Mouse (Mus musculus) G1E (cell line): ENCODE results near the gene Adamts12. TPM values are rescaled to one million over a fixed set of nuclear protein-coding genes. Genes with fewer than 3 reads are reported as not detected.

Source experiments
- ATAC-seq: 2 replicates; pipeline ENCODE4 v1.8.0; 2016; ENCODE audit warnings: mild to moderate bottlenecking; ENCODE audit not compliant: insufficient number of reproducible peaks, poor library complexity, low FRiP score, severe bottlenecking; ENCODE audit errors: extremely low read depth
- DNase-seq: peaks from one replicate; pipeline ENCODE4 v3.0.0; 2012; ENCODE audit warnings: low spot score
- H3K27me3 ChIP-seq: 2 replicates; pipeline ENCODE4 v1.6.1; 2012; ENCODE audit warnings: mild to moderate bottlenecking, low read length, inconsistent platforms; ENCODE audit not compliant: insufficient read depth
- H3K36me3 ChIP-seq: replicated peaks from 2 replicates; pipeline ENCODE3; 2012; ENCODE audit warnings: mild to moderate bottlenecking, inconsistent platforms
- H3K4me1 ChIP-seq: 2 replicates; pipeline ENCODE4 v1.6.1; 2012; ENCODE audit warnings: low read depth, low read length, inconsistent platforms, mixed read lengths; ENCODE audit not compliant: insufficient read depth
- H3K4me3 ChIP-seq: 2 replicates; pipeline ENCODE4 v1.5.1; 2012; ENCODE audit warnings: low read depth, mild to moderate bottlenecking, inconsistent platforms, low read length, moderate library complexity, mixed read lengths
- H3K9me3 ChIP-seq: replicated peaks from 2 replicates; pipeline ENCODE4 v1.6.1; 2012; ENCODE audit warnings: inconsistent platforms
- CTCF ChIP-seq: IDR thresholded peaks from 2 replicates; pipeline ENCODE4 v1.5.1; 2012; ENCODE audit warnings: low read depth, low read length, inconsistent platforms, mixed read lengths
- GATA1 ChIP-seq: IDR thresholded peaks from 2 replicates; pipeline ENCODE4 v1.6.1; 2012; ENCODE audit warnings: borderline replicate concordance, low read length, inconsistent platforms, mixed read lengths
- GATA2 ChIP-seq: IDR thresholded peaks from 2 replicates; pipeline ENCODE4 v1.6.1; 2012; ENCODE audit warnings: low read depth, low read length, inconsistent platforms, borderline replicate concordance
- POLR2AphosphoS5 ChIP-seq: IDR thresholded peaks from 2 replicates; pipeline ENCODE4 v1.6.1; 2012; ENCODE audit warnings: low read depth, low read length, inconsistent platforms; ENCODE audit not compliant: insufficient replicate concordance
- TAL1 ChIP-seq: conservative IDR thresholded peaks from 2 replicates; pipeline ENCODE4 v1.6.1; 2012; ENCODE audit warnings: low read depth, low read length, inconsistent platforms, mixed read lengths
- polyA plus RNA-seq: library from polyadenylated mRNA; stranded (reverse); fragments of >175 nt; gene quantifications from 2 replicates; pipeline ENCODE4 v1.2.3, GENCODE M21; 2012
- total RNA-seq, 2 experiments: library from RNA; stranded (forward) in 1 of 2; stranded (reverse) in 1 of 2; fragments of 200-1000 nt in 1 of 2; fragments of >200 nt in 1 of 2; fragmentation: Nextera tagmentation in 1 of 2; gene quantifications; 2 replicates each; pipeline ENCODE4 v1.2.3; 2014 to 2017

The Adamts12 gene
- total and polyA plus RNA-seq, 3 experiments = 0.16 TPM; not detected in 2

DNA sequence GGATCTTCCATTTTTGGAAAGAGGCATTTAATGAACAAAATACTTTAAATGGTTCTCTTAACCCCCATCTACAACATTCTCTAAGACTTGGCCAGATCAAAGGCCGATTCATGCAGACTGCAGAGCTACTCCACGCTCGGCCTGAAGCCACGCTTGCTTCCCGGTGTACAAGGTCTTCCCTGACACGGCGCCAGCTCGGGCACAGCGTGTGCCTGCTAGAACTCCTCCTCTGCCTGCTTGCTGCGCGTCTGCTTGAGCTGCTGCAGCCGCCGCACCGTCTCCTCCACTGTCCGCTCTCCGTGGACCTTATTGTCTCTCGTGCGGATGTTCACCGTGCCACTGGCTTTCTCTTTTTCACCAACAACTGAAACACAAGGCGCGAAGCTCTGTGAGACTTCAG, 319.2 kb downstream of the Adamts12 start:
- no peaks in the 10 kb centered on the region for H3K27me3 ChIP-seq
- no peak for ATAC-seq
- DNase-seq = no peak
- peaks cover 6% of the 10 kb centered on the region for H3K9me3 ChIP-seq
- H3K36me3 ChIP-seq = peaks cover 72% of the 10 kb centered on the region
- TF ChIP-seq GATA1 = no peak
- TF ChIP-seq POLR2AphosphoS5 = no peak
- TF ChIP-seq TAL1 = no peak
- TF ChIP-seq CTCF = no peak
- TF ChIP-seq GATA2 = no peak
- no peaks in the 10 kb centered on the region for H3K4me1 ChIP-seq
- H3K4me3 ChIP-seq = no peak overlapping the region

DNA sequence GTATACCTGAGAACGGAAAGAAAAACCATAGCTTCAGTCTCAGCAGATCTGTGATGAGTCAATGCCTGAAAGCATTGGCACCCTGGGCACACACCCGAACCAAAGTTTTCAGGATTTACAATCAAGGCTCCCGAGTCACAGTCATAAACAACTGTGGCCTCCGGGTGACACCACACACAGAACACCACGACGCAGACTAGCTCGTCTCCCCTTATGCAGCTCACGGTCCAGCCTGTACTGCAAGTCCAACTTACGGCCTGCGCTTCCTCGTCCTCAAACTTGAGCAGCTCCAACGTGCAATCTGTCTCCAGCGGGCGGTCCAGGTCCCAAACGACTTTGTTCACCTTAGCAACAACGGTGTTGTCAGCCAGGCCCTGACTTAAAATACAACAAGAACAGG, 328.3 kb downstream of the Adamts12 start:
- Histone ChIP-seq H3K27me3 (no peaks in the 10 kb centered on the region), H3K4me3 (no peak overlapping the region), H3K36me3 (peaks cover 97% of the 10 kb centered on the region), H3K4me1 (peaks cover 17% of the 10 kb centered on the region), H3K9me3 (no peaks in the 10 kb centered on the region)
- no peak for DNase-seq
- no peak for TF ChIP-seq GATA1
- no peak for TF ChIP-seq TAL1
- no peak for TF ChIP-seq CTCF
- no peak for TF ChIP-seq POLR2AphosphoS5
- TF ChIP-seq GATA2 = no peak
- ATAC-seq = no peak

DNA sequence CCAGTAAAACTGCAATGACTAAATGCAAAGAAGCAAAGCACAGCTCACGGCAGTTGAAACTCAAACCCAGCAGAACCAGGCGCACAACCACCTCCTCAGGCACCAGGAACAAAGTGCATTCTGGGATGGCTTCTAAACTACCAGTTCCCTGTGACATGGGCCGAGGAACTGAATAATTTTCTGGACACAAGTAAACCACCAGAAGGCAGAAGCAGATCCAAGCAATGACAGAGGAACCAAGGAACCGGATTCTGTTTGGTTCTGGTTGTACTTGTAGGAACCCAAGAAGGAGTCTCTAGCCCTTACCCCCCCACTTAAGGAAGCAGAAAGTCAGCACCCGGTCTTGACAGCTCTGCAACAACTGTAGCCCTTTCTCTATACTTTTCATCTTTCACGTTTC, 331.8 kb downstream of the Adamts12 start:
- Histone ChIP-seq H3K4me1 (peaks cover 33% of the 10 kb centered on the region), H3K4me3 (no peak overlapping the region), H3K36me3 (peaks cover 62% of the 10 kb centered on the region), H3K9me3 (no peaks in the 10 kb centered on the region), H3K27me3 (no peaks in the 10 kb centered on the region)
- no peak for ATAC-seq
- DNase-seq = no peak
- TF ChIP-seq POLR2AphosphoS5 (no peak), TAL1 (no peak), GATA1 (no peak), GATA2 (no peak), CTCF (no peak)

Other genes starting within 250 kb of the Adamts12 start
- not detected in 2 replicates for gene C1qtnf3, start 112.5 kb upstream of the Adamts12 start, total RNA-seq (2014; fragmentation: Nextera tagmentation)
- not detected in 2 replicates for gene C1qtnf3, start 112.5 kb upstream of the Adamts12 start, total RNA-seq (2017)
- gene C1qtnf3, start 112.5 kb upstream of the Adamts12 start, polyA plus RNA-seq = not detected in 2 replicates
- gene Amacr, start 83.0 kb upstream of the Adamts12 start, total RNA-seq (2014; fragmentation: Nextera tagmentation) = 1.2 and 4.7 TPM in 2 replicates
- gene Amacr, start 83.0 kb upstream of the Adamts12 start, total RNA-seq (2017) = 7.5 and 11.2 TPM in 2 replicates
- gene Amacr, start 83.0 kb upstream of the Adamts12 start, polyA plus RNA-seq = 2.3 and 2.7 TPM in 2 replicates
- not detected in 2 replicates for gene Slc45a2, start 64.1 kb upstream of the Adamts12 start, total RNA-seq (2014; fragmentation: Nextera tagmentation)
- 0.05 TPM in 1 of 2 replicates, not detected in the other for gene Slc45a2, start 64.1 kb upstream of the Adamts12 start, total RNA-seq (2017)
- gene Slc45a2, start 64.1 kb upstream of the Adamts12 start, polyA plus RNA-seq = not detected in 2 replicates
- not detected in 2 replicates for gene Rxfp3, start 26.8 kb upstream of the Adamts12 start, total RNA-seq (2014; fragmentation: Nextera tagmentation)
- 0.12 TPM in 1 of 2 replicates, not detected in the other for gene Rxfp3, start 26.8 kb upstream of the Adamts12 start, total RNA-seq (2017)
- gene Rxfp3, start 26.8 kb upstream of the Adamts12 start, polyA plus RNA-seq = not detected in 2 replicates